Mouse (Mus musculus) gastrocnemius, adult 18-20 months (tissue): ENCODE results near the gene Gm28539. TPM values are rescaled to one million over a fixed set of nuclear protein-coding genes. Genes with fewer than 3 reads are reported as not detected.
A peak's percentile ranks its signal among the peaks of the same experiment; 100 is the strongest.

Experiments
- DNase-seq: peaks from one replicate; pipeline ENCODE4 v3.0.0; 2021; ENCODE audit warnings: low spot score
- long read RNA-seq, 2 experiments: library from polyadenylated mRNA; stranded (forward); transcript quantifications; one replicate each; pipeline ENCODE4 v2.0.0; 2021
- total RNA-seq, 2 experiments: library from RNA; stranded (reverse); gene quantifications; 2 replicates each; pipeline ENCODE4 v1.2.3; 2021

Gene Gm28539
- total RNA-seq = 1 to 10 TPM in 1 of 2 experiments, under 1 TPM in 1; 0.38 to 1.7 TPM
- long read RNA-seq, experiment 1 = 0 reads
- long read RNA-seq, experiment 2, partial matches to known transcripts = 0 of 2 reads
- long read RNA-seq, experiment 2, other reads (novel, unspliced or antisense) = 2 of 2 reads

- peak; percentile 95 for DNase-seq
Measured at GRCm38 (mm10) chr16:18836468-18837208, at the start of gene Gm28539, which contains the start of gene 2510002D24Rik. Gm28539 (plus strand) TSS chr16:18836584. 2510002D24Rik (plus strand) TSS chr16:18836578.

DNA sequence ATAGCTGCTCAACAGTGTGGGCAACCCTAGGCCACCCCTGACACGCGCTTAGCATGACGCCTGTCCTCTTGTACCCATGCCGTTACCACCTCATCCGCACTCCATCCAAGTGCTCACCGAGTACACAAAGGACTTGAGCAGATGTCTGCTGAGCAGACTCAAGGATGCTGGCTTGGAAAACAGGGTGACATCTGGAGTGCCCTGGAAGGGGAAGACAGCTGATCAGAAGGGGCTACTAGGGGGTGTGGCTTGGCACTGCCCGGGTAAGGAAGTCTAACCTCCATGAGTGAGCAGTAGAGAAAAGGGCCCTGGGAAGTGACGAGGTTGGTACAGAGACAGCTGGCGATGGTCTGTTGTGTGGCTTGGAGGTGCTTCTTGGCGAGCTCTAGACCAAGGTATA is 49.7 kb upstream of the Gm28539 start:
- DNase-seq = no peak

GRCm38 (mm10) chr16:18788627-18789406 is 47.6 kb upstream of the Gm28539 start:
- no peak for DNase-seq

DNA sequence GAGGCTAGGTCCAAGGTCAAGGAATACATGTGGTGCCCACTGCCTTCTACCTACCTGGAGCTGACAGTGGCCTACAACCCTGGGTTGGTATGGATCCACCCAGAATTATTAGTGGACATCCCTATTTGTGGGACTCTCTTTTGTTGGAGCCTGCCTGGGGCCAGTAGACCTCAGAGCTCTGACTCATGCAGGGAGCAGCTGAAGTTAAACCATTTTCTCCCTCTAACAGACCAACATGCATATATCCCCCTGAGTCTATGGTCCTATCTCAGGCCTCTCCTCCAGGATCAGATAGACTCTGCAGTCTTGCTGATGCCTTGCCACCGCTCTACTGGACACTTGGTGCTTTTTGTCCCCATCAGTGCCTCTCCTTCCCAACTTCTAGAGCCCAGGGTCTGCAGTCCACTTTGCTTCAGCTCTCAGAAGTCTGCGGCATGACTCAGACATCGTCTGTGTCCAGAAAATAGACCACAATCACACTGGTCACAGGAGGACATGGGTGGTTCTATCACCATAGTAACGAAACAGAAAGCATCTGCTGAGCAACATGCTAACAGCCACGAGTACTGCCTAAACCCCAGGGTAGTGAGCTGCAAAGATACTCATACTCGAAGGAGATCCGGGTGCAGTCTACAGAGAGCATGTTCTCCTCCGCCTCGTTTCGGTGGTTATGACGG is 41.0 kb upstream of the Gm28539 start:
- DNase-seq = no peak

DNA sequence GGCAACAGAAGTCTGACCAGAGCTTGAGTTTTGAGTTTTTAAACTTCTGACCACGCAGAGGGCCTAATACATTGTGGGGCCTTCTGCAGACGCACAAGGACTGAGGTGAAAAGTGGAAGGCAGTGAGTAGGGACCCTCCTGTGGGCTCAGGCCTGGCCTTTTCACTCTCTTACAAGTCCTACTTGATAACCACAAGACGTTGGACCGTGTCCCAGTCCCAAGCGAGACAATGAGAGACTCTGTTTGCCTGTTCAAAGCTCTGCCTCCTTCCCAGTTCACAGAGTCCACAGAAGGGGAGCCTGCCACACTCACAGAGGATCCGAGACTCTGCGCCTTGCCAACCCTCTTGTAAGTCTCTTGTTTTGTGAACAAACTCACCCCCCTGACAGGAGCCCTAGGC is 39.7 kb upstream of the Gm28539 start:
- DNase-seq = no peak

GRCm38 (mm10) chr16:18798151-18798550 is 38.2 kb upstream of the Gm28539 start:
- DNase-seq = no peak

DNA sequence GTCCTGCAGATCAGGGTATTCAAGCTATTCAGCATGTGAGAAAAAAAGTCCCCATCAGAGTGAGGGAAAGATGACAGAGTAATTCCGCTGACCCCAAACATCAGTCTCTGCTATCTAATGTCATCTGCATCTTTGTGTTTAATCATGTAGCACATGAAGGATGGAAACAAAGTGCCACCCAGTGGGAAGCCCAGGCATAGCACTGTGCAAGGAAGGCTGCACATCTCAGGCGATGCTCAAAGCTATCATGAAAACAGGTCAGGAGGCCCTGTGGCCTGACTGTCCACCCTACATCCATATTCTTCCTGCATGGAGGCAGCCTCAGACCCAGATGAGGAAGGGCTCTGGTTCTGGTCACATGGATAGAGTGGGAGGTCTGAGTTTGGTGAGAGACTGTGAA is 37.5 kb upstream of the Gm28539 start:
- DNase-seq = peak; percentile 39

GRCm38 (mm10) chr16:18805746-18806145 is 30.6 kb upstream of the Gm28539 start:
- DNase-seq = no peak

GRCm38 (mm10) chr16:18809001-18809400 is 27.4 kb upstream of the Gm28539 start:
- DNase-seq = no peak

DNA sequence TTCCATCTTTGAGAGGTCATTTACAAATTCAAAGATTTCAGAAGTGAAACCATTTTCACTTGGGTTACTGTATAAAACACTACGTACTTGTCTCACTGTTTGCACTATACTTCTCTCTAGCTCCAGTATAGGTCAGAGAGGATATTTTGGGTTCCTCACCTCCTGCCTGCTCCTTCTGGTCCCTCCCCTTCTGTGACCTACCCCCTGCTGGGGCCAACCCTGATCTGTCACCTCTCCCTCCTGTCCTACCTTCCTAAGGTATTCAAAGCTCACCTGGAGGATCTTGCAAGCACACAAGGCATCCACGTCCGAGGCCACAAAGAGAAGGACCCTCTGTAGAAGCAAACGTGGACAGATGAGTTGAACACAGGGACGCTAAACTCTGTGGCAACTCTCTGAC is 25.4 kb upstream of the Gm28539 start:
- DNase-seq = no peak

GRCm38 (mm10) chr16:18811468-18812384 is 24.7 kb upstream of the Gm28539 start, which contains the start of the genes Ufd1 and Cdc45:
Ufd1 (plus strand) TSS chr16:18811779.
Cdc45 (minus strand) TSS chr16:18811987.
- DNase-seq = peak; percentile 92

- DNase-seq = no peak
Measured at GRCm38 (mm10) chr16:18812385-18812910, 23.9 kb upstream of the Gm28539 start.

DNA sequence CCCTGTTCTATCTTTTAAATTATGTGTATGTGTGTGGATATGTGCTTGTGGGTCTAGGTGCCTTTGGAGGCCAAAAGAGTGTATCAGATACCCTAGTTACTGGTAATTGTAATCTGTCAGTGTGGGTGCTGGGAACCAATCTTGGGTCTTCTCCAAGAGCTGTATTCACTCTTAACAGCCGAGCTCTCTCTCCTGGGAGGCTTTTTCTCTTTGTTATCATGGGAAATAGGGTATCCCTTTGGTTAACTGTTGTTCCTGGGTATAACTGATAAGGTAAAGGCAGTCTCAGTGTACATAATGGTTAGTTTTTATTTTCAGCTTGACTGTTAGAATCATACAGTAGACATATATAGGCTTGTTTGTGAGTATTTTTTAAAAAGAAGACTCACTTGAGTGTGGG is 14.0 kb upstream of the Gm28539 start:
- no peak for DNase-seq

DNA sequence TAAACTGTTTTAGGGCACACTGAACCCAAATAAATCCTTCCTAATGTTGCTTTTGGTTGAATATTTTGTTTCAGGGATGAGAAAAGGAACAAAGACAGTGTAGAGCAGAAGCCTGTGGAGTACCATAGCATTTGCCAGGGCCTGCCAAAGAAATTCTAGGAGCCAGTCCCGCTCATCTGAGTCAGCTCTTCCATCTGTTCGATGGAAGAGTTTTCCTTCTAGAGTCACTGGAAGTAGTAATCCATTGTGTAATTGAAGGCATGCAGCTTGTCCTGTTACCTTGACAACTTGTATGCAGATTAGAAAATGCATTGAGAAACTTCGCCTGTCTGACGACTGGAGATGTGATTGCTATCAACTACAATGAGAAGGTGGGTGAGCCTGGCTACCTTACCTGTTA is 13.5 kb upstream of the Gm28539 start:
- no peak for DNase-seq

DNA sequence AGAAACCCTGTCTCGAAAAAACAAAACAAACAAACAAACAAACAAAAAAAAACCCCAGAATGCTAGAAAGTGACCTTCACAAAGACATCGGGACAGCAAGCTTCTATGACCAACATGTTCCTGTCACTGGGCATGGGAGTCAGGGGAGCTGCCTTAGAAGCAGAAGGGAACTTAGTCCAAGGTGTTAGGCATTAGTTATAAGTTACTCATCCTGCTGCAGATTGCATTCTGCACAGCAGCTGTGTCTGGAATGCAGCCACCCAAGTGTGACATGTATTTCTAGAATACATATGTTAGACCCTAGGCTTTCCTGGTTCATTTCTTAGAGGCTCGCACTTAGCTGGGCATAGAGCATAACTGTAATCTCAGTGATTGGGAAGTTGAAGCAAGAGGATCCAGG is 7.8 kb upstream of the Gm28539 start:
- no peak for DNase-seq

GRCm38 (mm10) chr16:18829102-18829501 is 7.3 kb upstream of the Gm28539 start:
- DNase-seq = no peak

- no peak for DNase-seq
Measured at GRCm38 (mm10) chr16:18833486-18833885, 2.9 kb upstream of the Gm28539 start.

- no peak for DNase-seq
Measured at GRCm38 (mm10) chr16:18836073-18836467, 314 bp upstream of the Gm28539 start.

DNA sequence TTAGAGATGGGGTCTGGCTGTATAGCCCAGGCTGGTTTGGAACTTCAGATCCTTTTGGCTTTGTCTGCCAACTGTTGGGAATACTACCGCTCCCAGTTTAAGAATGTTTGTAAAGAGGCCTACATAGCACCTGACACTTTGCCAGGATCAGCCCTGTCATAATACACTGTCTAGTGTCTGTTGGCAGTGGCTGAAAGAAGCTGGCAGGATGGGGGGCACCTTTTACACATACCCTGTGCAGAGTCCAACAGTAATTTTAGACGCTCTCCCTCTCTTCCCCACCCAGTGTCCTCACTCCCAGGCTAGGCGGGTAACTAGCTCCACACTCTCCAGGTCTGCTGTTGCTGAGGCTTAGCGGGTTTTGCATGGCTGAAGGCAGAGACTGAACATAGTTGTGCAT is 2.0 kb downstream of the Gm28539 start:
- DNase-seq = no peak

DNA sequence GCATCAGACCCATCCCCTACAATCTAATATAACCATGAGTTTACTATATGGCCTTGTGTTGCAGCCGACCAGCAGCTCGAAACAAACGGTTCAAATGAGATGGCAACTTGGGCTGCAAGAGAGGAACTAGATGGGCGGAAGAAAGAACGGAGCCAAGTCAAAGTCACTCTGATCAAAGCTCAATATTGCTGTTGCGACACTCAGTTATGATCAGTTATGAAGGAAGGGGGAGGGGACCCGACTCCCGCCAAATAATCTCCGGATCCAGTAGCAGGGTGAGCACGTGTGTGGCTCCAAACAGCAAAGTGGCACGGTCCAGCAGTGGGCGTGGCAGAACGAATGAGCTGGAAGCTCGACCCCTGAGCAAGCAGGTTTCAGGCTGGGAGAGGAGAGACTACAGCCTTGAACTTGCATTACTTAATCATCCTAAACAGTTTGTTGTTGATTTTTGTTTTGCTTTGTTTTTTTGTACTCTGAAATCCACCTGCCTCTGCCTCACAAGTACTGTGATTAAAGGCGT is 10.0 kb downstream of the Gm28539 start:
- no peak for DNase-seq
